Mouse (Mus musculus) hindbrain, postnatal 0 days (tissue): Measurements from ENCODE around the gene Igf2. TPM values are rescaled to one million over a fixed set of nuclear protein-coding genes. Genes with fewer than 3 reads are reported as not detected.

ENCODE experiments used
- ATAC-seq: fragments of 200-750 bp; cut with Nextera tagmentation; 2 replicates; pipeline ENCODE4 v1.8.0; 2017; ENCODE audit warnings: mild to moderate bottlenecking, moderate TSS enrichment, moderate library complexity
- DNase-seq: peaks from one replicate; pipeline ENCODE4 v3.0.0-alpha.2; 2015; ENCODE audit warnings: low spot score
- H3K27ac ChIP-seq: fragments of 300-500 bp; sonication (generic); 2 replicates; pipeline ENCODE4 v1.5.1; 2014; ENCODE audit warnings: mild to moderate bottlenecking
- H3K27me3 ChIP-seq: fragments of 300-500 bp; sonication (generic); 2 replicates; pipeline ENCODE4 v1.6.1; 2014; ENCODE audit warnings: low read length, mixed read lengths; ENCODE audit not compliant: insufficient read depth
- H3K36me3 ChIP-seq: fragments of 300-500 bp; sonication (generic); 2 replicates; pipeline ENCODE4 v1.6.1; 2014; ENCODE audit warnings: low read length, mixed read lengths; ENCODE audit not compliant: insufficient read depth
- H3K4me1 ChIP-seq: fragments of 300-500 bp; sonication (generic); 2 replicates; pipeline ENCODE4 v1.6.1; 2014; ENCODE audit warnings: antibody characterized with exemption, low read length, mixed read lengths; ENCODE audit not compliant: insufficient read depth
- H3K4me2 ChIP-seq: fragments of 300-500 bp; sonication (generic); 2 replicates; pipeline ENCODE4 v1.6.1; 2014; ENCODE audit warnings: low read depth, mild to moderate bottlenecking, low read length, moderate library complexity, mixed read lengths
- H3K4me3 ChIP-seq: fragments of 300-500 bp; sonication (generic); 2 replicates; pipeline ENCODE4 v1.5.1; 2014; ENCODE audit warnings: low read length
- H3K9ac ChIP-seq: fragments of 300-500 bp; sonication (generic); replicated peaks from 2 replicates; pipeline ENCODE4 v1.6.1; 2014; ENCODE audit warnings: mild to moderate bottlenecking, low read length, moderate library complexity, mixed read lengths
- H3K9me3 ChIP-seq: fragments of 300-500 bp; sonication (generic); 2 replicates; pipeline ENCODE4 v1.6.1; 2016; ENCODE audit warnings: low read length, mixed read lengths
- CTCF ChIP-seq: IDR thresholded peaks from 2 replicates; pipeline ENCODE4 v1.5.1; 2016; ENCODE audit warnings: antibody characterized with exemption, control low read depth, low read depth
- WGBS: fragments of 180-500 bp; shearing (Covaris S2); extraction: QIAGEN DNeasy Blood & Tissue Kit; methylation state at CpG from one replicate; pipeline ENCODE4 v1.1.7; 2014; 5-methylcytosine and 5-hydroxymethylcytosine counted together
- polyA plus RNA-seq: library from polyadenylated mRNA; unstranded; fragments of >200 nt; fragmentation: Nextera tagmentation; extraction: Ambion mirVana; gene quantifications from 2 replicates; pipeline ENCODE4 v1.2.1, GENCODE M21; 2015
- total RNA-seq: library from RNA; depleted of rRNA; stranded (reverse); fragments of >200 nt; gene quantifications from 2 replicates; pipeline ENCODE4 v1.2.3, GENCODE M21; 2014

The Igf2 gene
- total and polyA plus RNA-seq, 2 experiments from 2014 or later, result 279 to 308 TPM

- no peaks in the 10 kb centered on the region for H3K36me3 ChIP-seq
- 0 out of 2 replicates have a peak, but pooled peaks cover 5% of the 10 kb centered on the region for H3K4me1 ChIP-seq
- WGBS, result under 1% methylated on average over 43 of the region's 43 CpGs
- DNase-seq (no peak), ATAC-seq (no peak)
- peak overlapping the region; percentile 47 for H3K4me2 ChIP-seq
- H3K9me3 ChIP-seq, result no peaks in the 10 kb centered on the region
- peaks cover 83% of the 10 kb centered on the region for H3K27me3 ChIP-seq
- H3K4me3 ChIP-seq, result peak overlapping the region; percentile 30
- no peak overlapping the region for H3K27ac ChIP-seq
- TF ChIP-seq CTCF, result no peak
- H3K9ac ChIP-seq, result no peak overlapping the region; the same call in 1 of the 2 replicates
These were observed 6.6 kb downstream of the Igf2 start for GRCm38 (mm10) chr7:142659767-142660650.

- TF ChIP-seq CTCF, result no peak
- H3K27me3 ChIP-seq, result peaks cover 86% of the 10 kb centered on the region
- H3K9me3 ChIP-seq, result no peaks in the 10 kb centered on the region
- H3K36me3 ChIP-seq, result no peaks in the 10 kb centered on the region
- peak overlapping the region; percentile 47 for H3K4me2 ChIP-seq
- H3K4me3 ChIP-seq, result peak overlapping the region; percentile 30
- H3K27ac ChIP-seq, result peak overlapping the region; percentile 26; the same call in 1 of the 2 replicates
- 5% methylated on average over 24 of the region's 70 CpGs for WGBS
- peak; percentile 37 for DNase-seq
- no peak overlapping the region; the same call in 1 of the 2 replicates for H3K9ac ChIP-seq
- 0 out of 2 replicates have a peak, but pooled peaks cover 5% of the 10 kb centered on the region for H3K4me1 ChIP-seq
- ATAC-seq, result peak; percentile 34; the same call in 1 of the 2 replicates
These were observed 7.4 kb downstream of the Igf2 start for GRCm38 (mm10) chr7:142659181-142659681.

GRCm38 (mm10) chr7:142658681-142659180, 7.9 kb downstream of the Igf2 start:
- under 1% methylated on average over 33 of the region's 40 CpGs for WGBS
- H3K9ac ChIP-seq, result no peak overlapping the region; the same call in 1 of the 2 replicates
- ATAC-seq, result 0 out of 2 replicates have a peak, but pooled peaks have one; percentile 18

GRCm38 (mm10) chr7:142657821-142658614, 8.6 kb downstream of the Igf2 start:
- DNase-seq (no peak), ATAC-seq (no peak)
- H3K4me1 ChIP-seq, result 0 out of 2 replicates have a peak, but pooled peaks cover 5% of the 10 kb centered on the region
- TF ChIP-seq CTCF, result no peak
- WGBS, result 1% methylated on average over 34 of the region's 34 CpGs
- H3K9me3 ChIP-seq, result no peaks in the 10 kb centered on the region
- no peak overlapping the region for H3K9ac ChIP-seq
- no peaks in the 10 kb centered on the region for H3K36me3 ChIP-seq
- H3K27me3 ChIP-seq, result peaks cover 83% of the 10 kb centered on the region
- H3K4me2 ChIP-seq, result peak overlapping the region; percentile 47
- 0 out of 2 replicates have a peak overlapping the region, but pooled peaks have one; percentile 26 for H3K27ac ChIP-seq
- peak overlapping the region; percentile 30 for H3K4me3 ChIP-seq

More at GRCm38 (mm10) chr7:142658681-142659180, 7.9 kb downstream of the Igf2 start:
- 0 out of 2 replicates have a peak, but pooled peaks cover 5% of the 10 kb centered on the region for H3K4me1 ChIP-seq
- H3K4me3 ChIP-seq, result peak overlapping the region; percentile 30
- no peak for TF ChIP-seq CTCF
- H3K9me3 ChIP-seq, result no peaks in the 10 kb centered on the region
- peak overlapping the region; percentile 47 for H3K4me2 ChIP-seq
- H3K27me3 ChIP-seq, result peaks cover 86% of the 10 kb centered on the region
- no peaks in the 10 kb centered on the region for H3K36me3 ChIP-seq
- DNase-seq, result no peak
- peak overlapping the region; percentile 26; the same call in 1 of the 2 replicates for H3K27ac ChIP-seq

GRCm38 (mm10) chr7:142657341-142657791, 9.2 kb downstream of the Igf2 start:
- Histone ChIP-seq H3K27me3 (peaks cover 78% of the 10 kb centered on the region), H3K4me3 (peak overlapping the region; percentile 30), H3K9ac (no peak overlapping the region), H3K4me1 (0 out of 2 replicates have a peak, but pooled peaks cover 5% of the 10 kb centered on the region), H3K27ac (no peak overlapping the region), H3K36me3 (no peaks in the 10 kb centered on the region), H3K4me2 (peak overlapping the region; percentile 47; the same call in 1 of the 2 replicates), H3K9me3 (no peaks in the 10 kb centered on the region)
- no peak for ATAC-seq
- TF ChIP-seq CTCF, result no peak
- no peak for DNase-seq
- 16% methylated on average over 5 of the region's 9 CpGs for WGBS

GRCm38 (mm10) chr7:142656055-142656454, 10.6 kb downstream of the Igf2 start:
- WGBS, result 25% methylated on average over 4 of the region's 4 CpGs
- no peak overlapping the region for H3K9ac ChIP-seq
- DNase-seq, result no peak
- TF ChIP-seq CTCF, result no peak
- ATAC-seq, result no peak
- no peaks in the 10 kb centered on the region for H3K9me3 ChIP-seq
- H3K27ac ChIP-seq, result no peak overlapping the region
- peak overlapping the region; percentile 21; the same call in 1 of the 2 replicates for H3K4me2 ChIP-seq
- H3K4me3 ChIP-seq, result no peak overlapping the region
- 0 out of 2 replicates have a peak, but pooled peaks cover 5% of the 10 kb centered on the region for H3K4me1 ChIP-seq
- peaks cover 75% of the 10 kb centered on the region for H3K27me3 ChIP-seq
- H3K36me3 ChIP-seq, result no peaks in the 10 kb centered on the region
